Mouse (Mus musculus): ENCODE data around the gene Slc23a3.

Gene Slc23a3

GRCm38 (mm10) chr1:75133421-75134207, at the start of gene Slc23a3:
Gene Slc23a3, minus strand, starts transcription at chr1:75133890.
- DNase-seq (ENCODE audit: low spot score), result no peak

- DNase-seq (ENCODE audit: low spot score), result no peak
These were observed 48.5 kb upstream of the Slc23a3 start for GRCm38 (mm10) chr1:75182160-75182559.

GRCm38 (mm10) chr1:75181377-75181870, 47.7 kb upstream of the Slc23a3 start:
- DNase-seq (ENCODE audit: low spot score), result no peak

- no peak for DNase-seq (ENCODE audit: low spot score)
These were observed 47.1 kb upstream of the Slc23a3 start for GRCm38 (mm10) chr1:75180741-75181140.

- peak; percentile 93 for DNase-seq (ENCODE audit: low spot score)
These were observed 46.5 kb upstream of the Slc23a3 start, which contains the start of gene Abcb6 for GRCm38 (mm10) chr1:75180105-75180590. Gene Abcb6, minus strand, starts transcription at chr1:75180392.

GRCm38 (mm10) chr1:75179334-75180104, 45.8 kb upstream of the Slc23a3 start:
- peak; percentile 64 for DNase-seq (ENCODE audit: low spot score)

GRCm38 (mm10) chr1:75168472-75169464, 35.1 kb upstream of the Slc23a3 start, which contains the start of gene Zfand2b:
Gene Zfand2b, plus strand, starts transcription at chr1:75168646.
- peak; percentile 98 for DNase-seq (ENCODE audit: low spot score)

GRCm38 (mm10) chr1:75168093-75168471, 34.4 kb upstream of the Slc23a3 start:
- no peak for DNase-seq (ENCODE audit: low spot score)

- no peak for DNase-seq (ENCODE audit: low spot score)
These were observed 26.5 kb upstream of the Slc23a3 start for GRCm38 (mm10) chr1:75160256-75160617.

- DNase-seq (ENCODE audit: low spot score), result no peak
These were observed 26.0 kb upstream of the Slc23a3 start for GRCm38 (mm10) chr1:75159540-75160255.

- DNase-seq (ENCODE audit: low spot score), result no peak
These were observed 25.3 kb upstream of the Slc23a3 start for GRCm38 (mm10) chr1:75158990-75159389.

- DNase-seq (ENCODE audit: low spot score), result no peak
These were observed 22.1 kb upstream of the Slc23a3 start for GRCm38 (mm10) chr1:75155837-75156236.

- DNase-seq (ENCODE audit: low spot score), result no peak
These were observed 15.0 kb upstream of the Slc23a3 start for GRCm38 (mm10) chr1:75148727-75149126.

GRCm38 (mm10) chr1:75147411-75148135, 13.9 kb upstream of the Slc23a3 start:
- DNase-seq (ENCODE audit: low spot score), result no peak

GRCm38 (mm10) chr1:75145589-75145988, 11.9 kb upstream of the Slc23a3 start:
- DNase-seq (ENCODE audit: low spot score), result no peak

- DNase-seq (ENCODE audit: low spot score), result peak; percentile 97
These were observed 8.9 kb upstream of the Slc23a3 start, which contains the start of the genes Cnppd1 and Retreg2 for GRCm38 (mm10) chr1:75142301-75143261. Gene Cnppd1, minus strand, starts transcription at chr1:75142711. Gene Retreg2, plus strand, starts transcription at chr1:75142778.

- peak; percentile 69 for DNase-seq (ENCODE audit: low spot score)
These were observed 7.9 kb upstream of the Slc23a3 start for GRCm38 (mm10) chr1:75141486-75142190.

GRCm38 (mm10) chr1:75140601-75141190, 7.0 kb upstream of the Slc23a3 start:
- no peak for DNase-seq (ENCODE audit: low spot score)

Data from testis, postnatal 10 days (tissue).